Mouse (Mus musculus) hindbrain, embryonic 14.5 days (tissue): ENCODE results near the gene Gm11099. TPM values are rescaled to one million over a fixed set of nuclear protein-coding genes. Genes with fewer than 3 reads are reported as not detected.

Experiments
- ATAC-seq: fragments of 200-750 bp; cut with Nextera tagmentation; 2 replicates; pipeline ENCODE4 v1.8.0; 2017; ENCODE audit warnings: moderate number of reproducible peaks, mild to moderate bottlenecking, moderate TSS enrichment, moderate library complexity; ENCODE audit not compliant: low FRiP score
- DNase-seq: peaks from one replicate; pipeline ENCODE4 v3.0.0-alpha.2; 2015; ENCODE audit warnings: low spot score
- H3K27ac ChIP-seq: fragments of 300-500 bp; sonication (generic); 2 replicates; pipeline ENCODE4 v1.5.1; 2014; ENCODE audit warnings: mild to moderate bottlenecking, moderate library complexity
- H3K27me3 ChIP-seq: fragments of 300-500 bp; sonication (generic); 2 replicates; pipeline ENCODE4 v1.6.1; 2014; ENCODE audit warnings: mild to moderate bottlenecking, low read length, mixed read lengths; ENCODE audit not compliant: control insufficient read depth, insufficient read depth
- H3K36me3 ChIP-seq: fragments of 300-500 bp; sonication (generic); replicated peaks from 2 replicates; pipeline ENCODE4 v1.6.1; 2014; ENCODE audit not compliant: control insufficient read depth, insufficient read depth
- H3K4me1 ChIP-seq: fragments of 300-500 bp; sonication (generic); replicated peaks from 2 replicates; pipeline ENCODE4 v1.6.1; 2014; ENCODE audit warnings: antibody characterized with exemption, low read length, mixed read lengths; ENCODE audit not compliant: control insufficient read depth, insufficient read depth
- H3K4me2 ChIP-seq: fragments of 300-500 bp; sonication (generic); replicated peaks from 2 replicates; pipeline ENCODE4 v1.6.1; 2014; ENCODE audit warnings: mild to moderate bottlenecking, moderate library complexity
- H3K4me3 ChIP-seq: fragments of 300-500 bp; sonication (generic); replicated peaks from 2 replicates; pipeline ENCODE4 v1.5.1; 2014; ENCODE audit warnings: mild to moderate bottlenecking, low read length
- H3K9ac ChIP-seq: fragments of 300-500 bp; sonication (generic); 2 replicates; pipeline ENCODE4 v1.6.1; 2014
- H3K9me3 ChIP-seq: fragments of 300-500 bp; sonication (generic); 2 replicates; pipeline ENCODE4 v1.6.1; 2016; ENCODE audit warnings: low read length; ENCODE audit not compliant: control insufficient read depth
- WGBS: fragments of 180-500 bp; shearing (Covaris S2); extraction: QIAGEN DNeasy Blood & Tissue Kit; methylation state at CpG from one replicate; pipeline ENCODE4 v1.1.7; 2014; 5-methylcytosine and 5-hydroxymethylcytosine counted together
- polyA plus RNA-seq: library from polyadenylated mRNA; unstranded; fragments of >200 nt; fragmentation: Nextera tagmentation; extraction: Ambion mirVana; gene quantifications from 2 replicates; pipeline ENCODE4 v1.2.1, GENCODE M21; 2014

The Gm11099 gene
- polyA plus RNA-seq, 1 experiment from 2014 or later: not detected

GRCm38 (mm10) chr2:58956770-58957300 lies 97.6 kb downstream of the Gm11099 start:
- ATAC-seq (no peak), DNase-seq (no peak)
- no peak overlapping the region for H3K27ac ChIP-seq
- no peaks in the 10 kb centered on the region for H3K36me3 ChIP-seq
- no peak overlapping the region for H3K4me3 ChIP-seq
- 0 out of 2 replicates have a peak, but pooled peaks cover 3% of the 10 kb centered on the region for H3K9me3 ChIP-seq
- no peaks in the 10 kb centered on the region for H3K4me1 ChIP-seq
- no peak overlapping the region for H3K9ac ChIP-seq
- no peaks in the 10 kb centered on the region for H3K27me3 ChIP-seq
- no peak overlapping the region for H3K4me2 ChIP-seq
- WGBS: 4% methylated on average over 2 of the region's 2 CpGs
